Mouse (Mus musculus): Measurements from ENCODE around the gene Hpca. TPM values are rescaled to one million over a fixed set of nuclear protein-coding genes. Genes with fewer than 3 reads are reported as not detected.
A peak's percentile ranks its signal among the peaks of the same experiment; 100 is the strongest.

Gene Hpca
- 270 and 290 TPM in 2 replicates for total RNA-seq (2014; rRNA removed)
- 179 and 202 TPM in 2 replicates for polyA plus RNA-seq (2015; fragmentation: Nextera tagmentation; extraction: Ambion mirVana)

GRCm38 (mm10) chr4:129121569-129122086 lies at the start of gene Hpca:
Gene Hpca, minus strand, starts transcription at chr4:129122036.
- peak; percentile 11; the same call in 1 of the 2 replicates for ATAC-seq
- H3K4me1 ChIP-seq (ENCODE audit: insufficient read depth, low read length): peaks cover 11% of the 10 kb centered on the region; the same call in 1 of the 2 replicates
- under 1% methylated on average over 15 of the region's 17 CpGs for WGBS

GRCm38 (mm10) chr4:129161581-129162255 lies 39.9 kb upstream of the Hpca start:
- H3K36me3 ChIP-seq (ENCODE audit: insufficient read depth, low read length): 0 out of 2 replicates have a peak, but pooled peaks cover 3% of the 10 kb centered on the region
- no peaks in the 10 kb centered on the region for H3K4me1 ChIP-seq (ENCODE audit: insufficient read depth, low read length)
- WGBS: 79% methylated on average over 4 of the region's 4 CpGs

More at GRCm38 (mm10) chr4:129121569-129122086, at the start of gene Hpca:
- Histone ChIP-seq H3K27ac (peak within 1 kb of the TSS; percentile 70), H3K36me3 (ENCODE audit: insufficient read depth, low read length) (no peaks in the 10 kb centered on the region), H3K9ac (replicated peaks; ENCODE audit: low read length) (peak within 1 kb of the TSS; percentile 65), H3K4me2 (ENCODE audit: low read depth, low read length) (peak within 1 kb of the TSS; percentile 87), H3K9me3 (ENCODE audit: low read length) (no peaks in the 10 kb centered on the region), H3K27me3 (ENCODE audit: insufficient read depth, low read length) (no peaks in the 10 kb centered on the region), H3K4me3 (ENCODE audit: low read length) (peak within 1 kb of the TSS; percentile 48)
- TF ChIP-seq CTCF (IDR thresholded peaks at IDR 0.05; ENCODE audit: low read depth): no peak
- no peak for DNase-seq (ENCODE audit: low spot score)

GRCm38 (mm10) chr4:129161076-129161475 lies 39.2 kb upstream of the Hpca start:
- TF ChIP-seq CTCF (IDR thresholded peaks at IDR 0.05; ENCODE audit: low read depth): no peak
- no peaks in the 10 kb centered on the region for H3K27me3 ChIP-seq (ENCODE audit: insufficient read depth, low read length)

More at GRCm38 (mm10) chr4:129161581-129162255, 39.9 kb upstream of the Hpca start:
- Histone ChIP-seq H3K27ac (no peak overlapping the region), H3K9ac (replicated peaks; ENCODE audit: low read length) (no peak overlapping the region), H3K4me2 (ENCODE audit: low read depth, low read length) (no peak overlapping the region), H3K4me3 (ENCODE audit: low read length) (no peak overlapping the region), H3K27me3 (ENCODE audit: insufficient read depth, low read length) (no peaks in the 10 kb centered on the region), H3K9me3 (ENCODE audit: low read length) (no peaks in the 10 kb centered on the region)
- ATAC-seq: no peak
- no peak for DNase-seq (ENCODE audit: low spot score)
- no peak for TF ChIP-seq CTCF (IDR thresholded peaks at IDR 0.05; ENCODE audit: low read depth)

GRCm38 (mm10) chr4:129158549-129158948 lies 36.7 kb upstream of the Hpca start:
- WGBS: 68% methylated on average over 3 of the region's 3 CpGs

More at GRCm38 (mm10) chr4:129161076-129161475, 39.2 kb upstream of the Hpca start:
- Histone ChIP-seq H3K36me3 (ENCODE audit: insufficient read depth, low read length) (0 out of 2 replicates have a peak, but pooled peaks cover 3% of the 10 kb centered on the region), H3K4me2 (ENCODE audit: low read depth, low read length) (no peak overlapping the region), H3K9ac (replicated peaks; ENCODE audit: low read length) (no peak overlapping the region), H3K27ac (no peak overlapping the region), H3K4me3 (ENCODE audit: low read length) (no peak overlapping the region), H3K9me3 (ENCODE audit: low read length) (no peaks in the 10 kb centered on the region), H3K4me1 (ENCODE audit: insufficient read depth, low read length) (no peaks in the 10 kb centered on the region)
- DNase-seq (ENCODE audit: low spot score) (no peak), ATAC-seq (no peak)
- WGBS: 90% methylated on average over 1 of the region's 1 CpGs

GRCm38 (mm10) chr4:129157541-129157940 lies 35.7 kb upstream of the Hpca start:
- ATAC-seq (no peak), DNase-seq (ENCODE audit: low spot score) (no peak)
- H3K27ac ChIP-seq: no peak overlapping the region
- no peaks in the 10 kb centered on the region for H3K4me1 ChIP-seq (ENCODE audit: insufficient read depth, low read length)
- no peak overlapping the region for H3K9ac ChIP-seq (replicated peaks; ENCODE audit: low read length)
- TF ChIP-seq CTCF (IDR thresholded peaks at IDR 0.05; ENCODE audit: low read depth): no peak
- H3K4me3 ChIP-seq (ENCODE audit: low read length): no peak overlapping the region
- no peaks in the 10 kb centered on the region for H3K27me3 ChIP-seq (ENCODE audit: insufficient read depth, low read length)
- peaks cover 19% of the 10 kb centered on the region; the same call in 1 of the 2 replicates for H3K36me3 ChIP-seq (ENCODE audit: insufficient read depth, low read length)
- H3K4me2 ChIP-seq (ENCODE audit: low read depth, low read length): no peak overlapping the region
- WGBS: 90% methylated on average over 5 of the region's 5 CpGs
- no peaks in the 10 kb centered on the region for H3K9me3 ChIP-seq (ENCODE audit: low read length)

More at GRCm38 (mm10) chr4:129158549-129158948, 36.7 kb upstream of the Hpca start:
- DNase-seq (ENCODE audit: low spot score) (no peak), ATAC-seq (no peak)
- no peaks in the 10 kb centered on the region for H3K9me3 ChIP-seq (ENCODE audit: low read length)
- H3K4me2 ChIP-seq (ENCODE audit: low read depth, low read length): no peak overlapping the region
- H3K4me1 ChIP-seq (ENCODE audit: insufficient read depth, low read length): no peaks in the 10 kb centered on the region
- H3K36me3 ChIP-seq (ENCODE audit: insufficient read depth, low read length): peaks cover 16% of the 10 kb centered on the region; the same call in 1 of the 2 replicates
- H3K27me3 ChIP-seq (ENCODE audit: insufficient read depth, low read length): no peaks in the 10 kb centered on the region
- H3K27ac ChIP-seq: no peak overlapping the region
- H3K4me3 ChIP-seq (ENCODE audit: low read length): no peak overlapping the region
- no peak overlapping the region for H3K9ac ChIP-seq (replicated peaks; ENCODE audit: low read length)
- no peak for TF ChIP-seq CTCF (IDR thresholded peaks at IDR 0.05; ENCODE audit: low read depth)

- Histone ChIP-seq H3K27ac (no peak overlapping the region), H3K9ac (replicated peaks; ENCODE audit: low read length) (no peak overlapping the region), H3K9me3 (ENCODE audit: low read length) (no peaks in the 10 kb centered on the region), H3K4me3 (ENCODE audit: low read length) (no peak overlapping the region), H3K27me3 (ENCODE audit: insufficient read depth, low read length) (no peaks in the 10 kb centered on the region), H3K4me2 (ENCODE audit: low read depth, low read length) (no peak overlapping the region), H3K4me1 (ENCODE audit: insufficient read depth, low read length) (no peaks in the 10 kb centered on the region), H3K36me3 (ENCODE audit: insufficient read depth, low read length) (peaks cover 38% of the 10 kb centered on the region)
- DNase-seq (ENCODE audit: low spot score) (no peak), ATAC-seq (no peak)
- 79% methylated on average over 4 of the region's 4 CpGs for WGBS
- TF ChIP-seq CTCF (IDR thresholded peaks at IDR 0.05; ENCODE audit: low read depth): no peak
Measured at GRCm38 (mm10) chr4:129151276-129151811, 29.5 kb upstream of the Hpca start.

All from hindbrain, postnatal 0 days (tissue).